Mouse (Mus musculus): ENCODE measurements around the gene Npff. TPM values are rescaled to one million over a fixed set of nuclear protein-coding genes. Genes with fewer than 3 reads are reported as not detected.

The Npff gene
- polyA plus RNA-seq, 1 experiment, result 1.0 TPM

DNA sequence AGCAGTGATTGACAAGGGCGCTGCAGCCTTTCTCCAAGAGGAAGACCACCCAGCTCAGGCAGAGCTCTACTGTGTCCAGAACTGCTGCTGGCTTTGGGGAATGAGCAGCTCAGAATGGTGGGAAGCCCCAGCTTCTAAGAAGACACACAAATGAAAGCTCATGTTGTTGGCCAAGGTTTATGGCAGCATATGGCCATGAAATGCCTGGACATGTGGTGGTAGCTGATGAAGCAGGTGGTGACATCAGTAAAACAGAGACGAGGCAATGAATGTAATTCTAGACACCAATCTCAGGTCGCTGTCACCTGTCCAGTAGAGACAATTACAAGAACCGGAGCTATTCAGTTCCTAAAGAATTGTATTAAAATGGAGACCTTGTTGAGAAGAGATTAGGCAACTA is 20.1 kb upstream of the Npff start:
- Histone ChIP-seq H3K9me3 (replicated peaks; ENCODE audit: control insufficient read depth, insufficient read depth, low read length, poor library complexity, severe bottlenecking) (no peaks in the 10 kb centered on the region), H3K4me1 (ENCODE audit: control insufficient read depth, insufficient read depth, low read length) (no peaks in the 10 kb centered on the region), H3K36me3 (ENCODE audit: control insufficient read depth, insufficient read depth, low read length, poor library complexity, severe bottlenecking) (peaks cover 2% of the 10 kb centered on the region; the same call in 1 of the 2 replicates), H3K27me3 (ENCODE audit: control insufficient read depth, insufficient read depth, low read length, poor library complexity, severe bottlenecking) (no peaks in the 10 kb centered on the region), H3K9ac (ENCODE audit: low read depth, poor library complexity, severe bottlenecking) (no peak overlapping the region), H3K4me3 (ENCODE audit: low read depth, low read length) (no peak overlapping the region), H3K27ac (ENCODE audit: insufficient read depth, low read length) (no peak overlapping the region)
- no peak for TF ChIP-seq EP300 (IDR thresholded peaks at IDR 0.05; ENCODE audit: insufficient read depth, low read depth, low read length)
- no peak for TF ChIP-seq CTCF (IDR thresholded peaks at IDR 0.05; ENCODE audit: low read depth, low read length)
- TF ChIP-seq POLR2A (IDR thresholded peaks at IDR 0.05; ENCODE audit: insufficient read depth, low read length), result no peak

DNA sequence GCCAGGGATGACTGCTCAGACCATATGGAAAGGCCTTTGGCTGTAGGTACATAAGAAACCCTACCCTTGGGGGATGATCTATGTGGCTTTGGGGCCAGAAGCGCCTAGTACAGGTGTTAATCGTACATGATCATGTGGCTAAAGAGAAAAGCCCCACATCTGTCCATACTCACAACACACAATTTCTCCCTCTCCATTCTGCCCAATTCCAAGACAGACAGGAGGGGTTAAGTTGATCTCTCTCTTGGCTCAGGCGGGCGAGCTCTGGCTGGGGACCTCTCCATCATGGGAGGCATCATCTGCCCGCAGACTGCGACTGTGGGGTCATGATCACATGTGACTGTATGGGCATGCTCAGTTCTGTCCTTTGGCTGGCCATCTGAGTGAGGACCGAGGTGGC is 9.2 kb upstream of the Npff start:
- Histone ChIP-seq H3K4me1 (ENCODE audit: control insufficient read depth, insufficient read depth, low read length) (no peaks in the 10 kb centered on the region), H3K36me3 (ENCODE audit: control insufficient read depth, insufficient read depth, low read length, poor library complexity, severe bottlenecking) (peaks cover 2% of the 10 kb centered on the region), H3K9ac (ENCODE audit: low read depth, poor library complexity, severe bottlenecking) (no peak overlapping the region), H3K27me3 (ENCODE audit: control insufficient read depth, insufficient read depth, low read length, poor library complexity, severe bottlenecking) (no peaks in the 10 kb centered on the region; the same call in 1 of the 2 replicates), H3K9me3 (replicated peaks; ENCODE audit: control insufficient read depth, insufficient read depth, low read length, poor library complexity, severe bottlenecking) (no peaks in the 10 kb centered on the region), H3K4me3 (ENCODE audit: low read depth, low read length) (no peak overlapping the region), H3K27ac (ENCODE audit: insufficient read depth, low read length) (no peak overlapping the region)
- TF ChIP-seq POLR2A (IDR thresholded peaks at IDR 0.05; ENCODE audit: insufficient read depth, low read length), result no peak
- no peak for TF ChIP-seq EP300 (IDR thresholded peaks at IDR 0.05; ENCODE audit: insufficient read depth, low read depth, low read length)
- TF ChIP-seq CTCF (IDR thresholded peaks at IDR 0.05; ENCODE audit: low read depth, low read length), result no peak

DNA sequence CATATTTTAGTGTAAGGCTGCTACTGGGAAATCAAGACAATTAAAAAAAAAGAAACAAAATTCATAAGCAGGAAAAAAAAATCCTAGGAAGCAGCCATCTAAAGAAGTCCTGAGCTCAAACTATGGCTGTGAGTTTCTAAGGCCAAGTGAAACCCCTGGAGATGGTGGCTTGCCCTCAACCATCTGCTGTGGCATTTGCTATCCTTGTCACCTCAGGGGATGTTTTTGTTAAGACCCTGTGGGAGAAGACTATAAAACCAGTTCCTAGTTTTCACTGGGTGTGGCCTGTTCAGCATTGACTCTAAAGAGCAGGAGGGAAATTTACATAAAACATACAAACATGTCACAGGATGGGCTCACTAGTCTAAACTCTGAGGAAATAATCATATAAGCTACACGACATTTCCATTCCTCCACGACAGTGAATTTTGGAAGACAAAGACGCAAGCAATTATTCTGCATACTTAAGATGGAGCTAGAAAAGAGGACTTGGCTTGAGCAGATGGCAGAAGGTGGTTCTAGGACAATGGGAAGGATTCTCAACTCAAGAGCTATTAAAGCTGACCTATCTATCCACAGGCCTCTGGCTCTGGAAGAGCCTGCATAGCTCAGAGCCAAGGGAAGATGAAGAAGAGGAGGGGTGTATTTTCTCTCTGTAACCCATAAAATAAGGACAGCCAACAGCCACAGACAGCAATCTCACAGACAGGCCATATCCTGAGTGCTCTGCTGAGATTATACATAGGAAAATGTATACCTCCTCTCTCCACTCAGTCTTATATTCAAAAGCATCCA is 7.6 kb upstream of the Npff start:
- H3K27me3 ChIP-seq (ENCODE audit: control insufficient read depth, insufficient read depth, low read length, poor library complexity, severe bottlenecking), result no peaks in the 10 kb centered on the region
- H3K4me3 ChIP-seq (ENCODE audit: low read depth, low read length), result no peak overlapping the region
- no peak overlapping the region for H3K9ac ChIP-seq (ENCODE audit: low read depth, poor library complexity, severe bottlenecking)
- H3K4me1 ChIP-seq (ENCODE audit: control insufficient read depth, insufficient read depth, low read length), result no peaks in the 10 kb centered on the region
- no peaks in the 10 kb centered on the region for H3K9me3 ChIP-seq (replicated peaks; ENCODE audit: control insufficient read depth, insufficient read depth, low read length, poor library complexity, severe bottlenecking)
- TF ChIP-seq POLR2A (IDR thresholded peaks at IDR 0.05; ENCODE audit: insufficient read depth, low read length) (no peak), CTCF (IDR thresholded peaks at IDR 0.05; ENCODE audit: low read depth, low read length) (no peak)
- peaks cover 2% of the 10 kb centered on the region for H3K36me3 ChIP-seq (ENCODE audit: control insufficient read depth, insufficient read depth, low read length, poor library complexity, severe bottlenecking)
- no peak overlapping the region for H3K27ac ChIP-seq (ENCODE audit: insufficient read depth, low read length)

DNA sequence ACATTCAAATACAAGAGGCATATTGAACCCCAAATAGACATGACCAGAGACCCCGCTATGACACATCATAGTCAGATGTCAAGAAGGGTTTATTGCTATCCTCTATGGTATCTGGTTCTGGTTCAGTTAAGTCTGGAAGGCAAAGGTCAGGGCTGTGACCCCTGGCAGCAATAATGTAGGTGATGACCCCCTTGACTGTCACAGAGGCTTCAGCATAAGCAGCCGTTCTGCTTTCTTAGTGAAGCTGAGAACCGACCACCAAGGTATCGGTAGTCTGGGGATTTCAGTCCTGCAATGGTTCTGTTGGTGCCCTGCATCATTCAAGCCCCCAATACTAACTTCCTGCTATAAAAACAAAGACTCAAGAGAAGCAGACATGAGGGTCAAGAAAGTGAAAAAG is 6.8 kb upstream of the Npff start:
- no peak overlapping the region for H3K4me3 ChIP-seq (ENCODE audit: low read depth, low read length)
- H3K4me1 ChIP-seq (ENCODE audit: control insufficient read depth, insufficient read depth, low read length), result no peaks in the 10 kb centered on the region
- H3K36me3 ChIP-seq (ENCODE audit: control insufficient read depth, insufficient read depth, low read length, poor library complexity, severe bottlenecking), result peaks cover under 1% of the 10 kb centered on the region
- H3K9ac ChIP-seq (ENCODE audit: low read depth, poor library complexity, severe bottlenecking), result no peak overlapping the region
- no peaks in the 10 kb centered on the region for H3K9me3 ChIP-seq (replicated peaks; ENCODE audit: control insufficient read depth, insufficient read depth, low read length, poor library complexity, severe bottlenecking)
- TF ChIP-seq CTCF (IDR thresholded peaks at IDR 0.05; ENCODE audit: low read depth, low read length) (no peak), EP300 (IDR thresholded peaks at IDR 0.05; ENCODE audit: insufficient read depth, low read depth, low read length) (no peak), POLR2A (IDR thresholded peaks at IDR 0.05; ENCODE audit: insufficient read depth, low read length) (no peak)
- no peaks in the 10 kb centered on the region for H3K27me3 ChIP-seq (ENCODE audit: control insufficient read depth, insufficient read depth, low read length, poor library complexity, severe bottlenecking)
- H3K27ac ChIP-seq (ENCODE audit: insufficient read depth, low read length), result no peak overlapping the region

DNA sequence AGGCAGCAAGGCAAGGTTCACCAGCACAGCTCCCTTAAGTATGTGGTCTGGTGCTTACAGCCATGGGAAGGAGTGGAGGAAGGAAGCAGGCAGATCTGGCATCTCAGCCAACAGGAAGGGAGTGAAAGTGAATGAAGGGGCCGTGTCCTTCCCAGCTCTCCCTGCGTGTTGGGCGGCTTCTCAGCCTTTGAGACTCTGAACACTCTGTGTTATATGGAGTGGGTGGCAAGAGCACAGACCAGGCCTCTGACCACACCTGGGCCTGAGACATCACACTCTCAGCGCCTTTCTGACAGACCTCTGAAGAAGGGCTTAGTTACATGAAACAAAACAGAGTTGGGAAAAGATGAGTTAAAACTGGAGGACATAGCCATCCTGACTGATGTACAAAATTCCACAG is 5.8 kb upstream of the Npff start:
- Histone ChIP-seq H3K4me3 (ENCODE audit: low read depth, low read length) (no peak overlapping the region), H3K9me3 (replicated peaks; ENCODE audit: control insufficient read depth, insufficient read depth, low read length, poor library complexity, severe bottlenecking) (no peaks in the 10 kb centered on the region), H3K9ac (ENCODE audit: low read depth, poor library complexity, severe bottlenecking) (no peak overlapping the region), H3K4me1 (ENCODE audit: control insufficient read depth, insufficient read depth, low read length) (no peaks in the 10 kb centered on the region), H3K36me3 (ENCODE audit: control insufficient read depth, insufficient read depth, low read length, poor library complexity, severe bottlenecking) (no peaks in the 10 kb centered on the region; the same call in none of the 2 replicates), H3K27ac (ENCODE audit: insufficient read depth, low read length) (no peak overlapping the region), H3K27me3 (ENCODE audit: control insufficient read depth, insufficient read depth, low read length, poor library complexity, severe bottlenecking) (no peaks in the 10 kb centered on the region)
- TF ChIP-seq CTCF (IDR thresholded peaks at IDR 0.05; ENCODE audit: low read depth, low read length) (no peak), EP300 (IDR thresholded peaks at IDR 0.05; ENCODE audit: insufficient read depth, low read depth, low read length) (no peak), POLR2A (IDR thresholded peaks at IDR 0.05; ENCODE audit: insufficient read depth, low read length) (no peak)

DNA sequence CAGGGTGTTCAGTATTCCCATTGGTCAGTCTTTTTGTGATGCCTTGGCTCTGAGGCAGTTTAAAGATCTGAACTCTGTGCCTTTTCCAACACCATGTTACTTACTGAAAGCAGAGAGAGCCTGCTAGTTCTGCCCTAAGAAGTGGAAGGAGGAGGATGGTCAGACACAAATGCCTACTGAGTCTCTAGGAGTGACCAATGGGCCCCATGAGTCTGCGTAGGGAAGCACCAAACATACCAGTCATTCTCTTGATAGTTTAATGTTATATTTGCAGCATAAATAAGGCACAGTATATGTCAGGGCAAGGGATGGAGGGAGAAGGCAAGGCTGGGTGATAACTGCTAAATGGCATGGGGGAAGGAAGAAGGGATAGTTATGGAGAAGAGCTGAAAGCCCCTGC is 3.7 kb upstream of the Npff start:
- Histone ChIP-seq H3K27me3 (ENCODE audit: control insufficient read depth, insufficient read depth, low read length, poor library complexity, severe bottlenecking) (no peaks in the 10 kb centered on the region), H3K4me1 (ENCODE audit: control insufficient read depth, insufficient read depth, low read length) (no peaks in the 10 kb centered on the region), H3K9ac (ENCODE audit: low read depth, poor library complexity, severe bottlenecking) (no peak overlapping the region), H3K36me3 (ENCODE audit: control insufficient read depth, insufficient read depth, low read length, poor library complexity, severe bottlenecking) (peaks cover 3% of the 10 kb centered on the region; the same call in 1 of the 2 replicates), H3K27ac (ENCODE audit: insufficient read depth, low read length) (no peak overlapping the region), H3K9me3 (replicated peaks; ENCODE audit: control insufficient read depth, insufficient read depth, low read length, poor library complexity, severe bottlenecking) (no peaks in the 10 kb centered on the region), H3K4me3 (ENCODE audit: low read depth, low read length) (no peak overlapping the region)
- no peak for TF ChIP-seq EP300 (IDR thresholded peaks at IDR 0.05; ENCODE audit: insufficient read depth, low read depth, low read length)
- no peak for TF ChIP-seq POLR2A (IDR thresholded peaks at IDR 0.05; ENCODE audit: insufficient read depth, low read length)
- TF ChIP-seq CTCF (IDR thresholded peaks at IDR 0.05; ENCODE audit: low read depth, low read length), result no peak
